Mouse (Mus musculus): ENCODE results near the gene Ptpn1. TPM values are rescaled to one million over a fixed set of nuclear protein-coding genes. Genes with fewer than 3 reads are reported as not detected.

Gene Ptpn1
- polyA plus RNA-seq, 1 experiment from 2014 or later, result 22.4 TPM

DNA sequence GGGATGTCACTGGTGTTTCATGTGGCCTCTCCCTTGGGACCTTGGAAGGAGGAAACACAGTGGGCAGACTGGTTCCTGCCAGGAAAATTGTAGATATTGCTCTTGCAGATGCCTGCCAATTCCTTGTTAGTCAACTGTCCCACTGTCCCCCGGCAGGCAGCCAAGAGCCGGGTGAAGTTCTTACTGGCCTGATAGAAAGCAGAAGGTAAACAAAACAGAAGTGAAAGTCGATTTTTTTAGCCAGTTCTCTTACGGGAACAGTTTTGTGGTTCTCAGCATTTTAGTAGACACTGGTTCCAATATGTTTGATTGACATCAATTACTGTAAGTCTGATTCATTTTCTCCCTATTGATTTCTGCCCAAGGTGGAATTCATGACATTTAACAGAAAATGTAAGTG, 27.0 kb downstream of the Ptpn1 start:
- 35% methylated on average over 4 of the region's 4 CpGs for WGBS (ENCODE audit: insufficient replicate concordance)
- peak overlapping the region; percentile 84 for H3K27ac ChIP-seq (ENCODE audit: low read length)
- H3K9ac ChIP-seq (ENCODE audit: low read depth, low read length), result no peak overlapping the region
- no peak overlapping the region for H3K4me3 ChIP-seq (ENCODE audit: low read depth, low read length)
- peak overlapping the region; percentile 43 for H3K4me2 ChIP-seq (ENCODE audit: low read depth, low read length)
- peak; percentile 56 for ATAC-seq (ENCODE audit: low read depth)
- no peaks in the 10 kb centered on the region for H3K36me3 ChIP-seq (ENCODE audit: control insufficient read depth, insufficient read depth)
- H3K9me3 ChIP-seq (replicated peaks; ENCODE audit: control insufficient read depth, low read length), result no peaks in the 10 kb centered on the region
- H3K4me1 ChIP-seq (ENCODE audit: control insufficient read depth, low read depth, low read length), result peaks cover 26% of the 10 kb centered on the region
- H3K27me3 ChIP-seq (ENCODE audit: control insufficient read depth, insufficient read depth, low read depth, low read length), result no peaks in the 10 kb centered on the region

DNA sequence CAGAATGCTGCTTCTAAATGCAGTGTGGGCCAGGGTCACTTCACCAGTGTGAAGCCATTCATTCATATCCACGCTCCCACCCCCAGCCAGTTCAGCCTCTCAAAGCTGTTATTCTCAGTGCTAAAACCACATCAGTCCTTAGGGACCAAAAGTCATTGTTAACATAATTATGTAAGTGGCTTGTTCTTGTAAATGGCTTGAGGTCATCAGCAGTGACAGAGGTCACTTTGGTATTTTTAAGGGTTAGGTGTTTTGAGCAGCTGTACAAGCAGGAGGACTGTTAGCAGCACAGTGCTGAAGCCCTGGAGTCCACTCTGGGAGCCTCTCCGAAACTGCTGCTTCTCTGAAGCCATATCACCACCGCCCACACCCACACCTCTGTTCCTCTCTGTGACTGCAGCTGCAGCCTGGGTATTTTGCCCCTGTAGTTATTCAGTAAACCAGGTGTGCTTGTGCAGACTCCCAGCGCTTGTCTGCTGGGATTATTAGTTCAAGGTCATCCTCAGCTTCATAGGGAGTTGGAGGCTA, 27.6 kb downstream of the Ptpn1 start:
- Histone ChIP-seq H3K4me1 (ENCODE audit: control insufficient read depth, low read depth, low read length) (peaks cover 26% of the 10 kb centered on the region), H3K36me3 (ENCODE audit: control insufficient read depth, insufficient read depth) (no peaks in the 10 kb centered on the region), H3K27me3 (ENCODE audit: control insufficient read depth, insufficient read depth, low read depth, low read length) (no peaks in the 10 kb centered on the region), H3K4me3 (ENCODE audit: low read depth, low read length) (no peak overlapping the region), H3K9ac (ENCODE audit: low read depth, low read length) (no peak overlapping the region), H3K9me3 (replicated peaks; ENCODE audit: control insufficient read depth, low read length) (no peaks in the 10 kb centered on the region), H3K27ac (ENCODE audit: low read length) (peak overlapping the region; percentile 84), H3K4me2 (ENCODE audit: low read depth, low read length) (peak overlapping the region; percentile 43)
- WGBS (ENCODE audit: insufficient replicate concordance), result 37% methylated on average over 4 of the region's 4 CpGs
- peak; percentile 59 for ATAC-seq (ENCODE audit: low read depth)

DNA sequence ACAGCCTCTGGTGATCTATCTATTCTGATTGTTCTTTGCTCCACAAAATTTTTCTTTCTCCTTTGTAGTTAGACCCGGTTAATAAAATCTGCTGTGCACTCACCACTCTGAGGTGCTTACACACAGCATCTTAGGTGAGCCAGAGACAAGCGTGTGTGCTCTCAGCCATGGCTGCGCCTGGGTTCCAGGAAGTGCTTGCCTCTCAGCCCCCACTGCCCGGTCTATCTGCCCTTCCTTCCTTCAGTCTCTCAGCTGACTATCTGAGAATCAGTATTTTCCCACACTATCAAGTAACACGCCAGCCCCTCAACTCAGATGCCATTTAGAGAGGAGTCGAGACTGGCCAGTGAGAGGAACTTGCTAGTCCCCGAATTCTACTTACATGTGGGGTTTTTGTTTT, 28.1 kb downstream of the Ptpn1 start:
- no peaks in the 10 kb centered on the region for H3K9me3 ChIP-seq (replicated peaks; ENCODE audit: control insufficient read depth, low read length)
- 24% methylated on average over 7 of the region's 7 CpGs for WGBS (ENCODE audit: insufficient replicate concordance)
- no peaks in the 10 kb centered on the region for H3K27me3 ChIP-seq (ENCODE audit: control insufficient read depth, insufficient read depth, low read depth, low read length)
- H3K4me3 ChIP-seq (ENCODE audit: low read depth, low read length), result no peak overlapping the region
- H3K36me3 ChIP-seq (ENCODE audit: control insufficient read depth, insufficient read depth), result no peaks in the 10 kb centered on the region
- H3K9ac ChIP-seq (ENCODE audit: low read depth, low read length), result peak overlapping the region; percentile 9; the same call in 1 of the 2 replicates
- no peak overlapping the region for H3K4me2 ChIP-seq (ENCODE audit: low read depth, low read length)
- no peak for ATAC-seq (ENCODE audit: low read depth)
- peaks cover 26% of the 10 kb centered on the region for H3K4me1 ChIP-seq (ENCODE audit: control insufficient read depth, low read depth, low read length)
- peak overlapping the region; percentile 84 for H3K27ac ChIP-seq (ENCODE audit: low read length)

DNA sequence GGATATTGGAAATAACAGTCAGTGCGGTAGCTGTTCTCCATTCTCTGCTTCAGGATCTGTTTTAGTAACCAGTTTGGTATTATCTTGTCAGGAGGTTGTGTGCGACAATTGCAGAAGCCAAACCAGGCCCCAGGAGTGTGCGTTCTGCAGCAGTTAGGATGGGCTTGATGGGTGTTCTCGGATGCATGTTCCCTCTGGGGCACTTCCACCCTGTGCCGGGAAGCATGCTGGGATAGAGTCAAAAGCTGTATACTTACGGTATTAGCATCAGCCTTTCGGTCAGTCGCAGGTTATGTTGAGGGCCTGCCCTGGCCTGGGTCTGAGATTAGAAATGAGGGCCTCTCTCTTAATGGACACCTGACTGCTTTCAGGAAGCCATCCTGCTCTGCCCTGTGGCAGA, 28.7 kb downstream of the Ptpn1 start:
- peaks cover 26% of the 10 kb centered on the region for H3K4me1 ChIP-seq (ENCODE audit: control insufficient read depth, low read depth, low read length)
- ATAC-seq (ENCODE audit: low read depth), result no peak
- no peak overlapping the region for H3K4me3 ChIP-seq (ENCODE audit: low read depth, low read length)
- no peak overlapping the region for H3K9ac ChIP-seq (ENCODE audit: low read depth, low read length)
- H3K36me3 ChIP-seq (ENCODE audit: control insufficient read depth, insufficient read depth), result no peaks in the 10 kb centered on the region; the same call in 1 of the 2 replicates
- H3K9me3 ChIP-seq (replicated peaks; ENCODE audit: control insufficient read depth, low read length), result no peaks in the 10 kb centered on the region
- H3K4me2 ChIP-seq (ENCODE audit: low read depth, low read length), result no peak overlapping the region
- H3K27me3 ChIP-seq (ENCODE audit: control insufficient read depth, insufficient read depth, low read depth, low read length), result no peaks in the 10 kb centered on the region
- WGBS (ENCODE audit: insufficient replicate concordance), result 80% methylated on average over 8 of the region's 8 CpGs
- peak overlapping the region; percentile 84 for H3K27ac ChIP-seq (ENCODE audit: low read length)

DNA sequence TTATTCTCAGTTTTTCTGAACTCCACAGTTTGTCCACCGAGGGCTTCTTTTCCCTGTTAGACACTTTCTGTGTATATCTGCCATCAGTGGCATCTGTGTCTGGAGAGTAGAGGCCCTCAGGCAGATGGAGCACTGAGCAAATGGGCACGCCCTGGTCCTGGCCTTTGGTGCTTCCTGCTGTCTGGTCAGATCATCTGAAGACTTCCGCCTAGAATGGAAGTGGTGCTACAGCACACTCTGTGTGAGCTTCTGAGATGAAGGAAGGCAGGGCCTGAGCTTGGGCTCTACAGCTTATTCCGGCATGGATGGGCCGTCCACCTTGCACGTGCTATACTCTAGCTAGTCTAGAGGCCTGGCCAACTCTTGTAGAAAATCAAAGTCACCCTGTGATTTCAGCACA, 30.5 kb downstream of the Ptpn1 start:
- H3K4me1 ChIP-seq (ENCODE audit: control insufficient read depth, low read depth, low read length), result peaks cover 26% of the 10 kb centered on the region
- 64% methylated on average over 6 of the region's 6 CpGs for WGBS (ENCODE audit: insufficient replicate concordance)
- H3K9ac ChIP-seq (ENCODE audit: low read depth, low read length), result no peak overlapping the region
- no peak overlapping the region for H3K4me3 ChIP-seq (ENCODE audit: low read depth, low read length)
- H3K36me3 ChIP-seq (ENCODE audit: control insufficient read depth, insufficient read depth), result no peaks in the 10 kb centered on the region; the same call in 1 of the 2 replicates
- H3K9me3 ChIP-seq (replicated peaks; ENCODE audit: control insufficient read depth, low read length), result no peaks in the 10 kb centered on the region
- no peak for ATAC-seq (ENCODE audit: low read depth)
- no peak overlapping the region for H3K27ac ChIP-seq (ENCODE audit: low read length)
- no peaks in the 10 kb centered on the region for H3K27me3 ChIP-seq (ENCODE audit: control insufficient read depth, insufficient read depth, low read depth, low read length)
- no peak overlapping the region for H3K4me2 ChIP-seq (ENCODE audit: low read depth, low read length)

DNA sequence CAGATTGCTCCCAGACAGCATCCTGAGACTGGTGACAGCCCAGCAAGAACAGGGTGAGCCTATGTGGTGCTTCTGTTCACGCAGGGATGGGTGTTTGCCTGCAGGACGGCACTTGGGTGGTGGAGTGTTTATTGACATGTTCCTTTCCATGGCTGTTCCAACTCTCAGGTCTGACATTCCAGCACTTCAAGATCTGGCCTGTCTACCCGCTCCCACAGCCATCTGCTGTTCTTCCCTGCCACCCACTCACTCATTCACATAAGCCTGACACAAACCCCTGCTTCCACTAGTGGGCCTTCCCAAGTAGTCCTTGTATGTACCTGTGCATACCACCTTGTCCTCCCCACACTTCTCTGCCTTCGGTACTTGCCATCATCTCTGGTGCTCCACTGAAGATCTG, 31.3 kb downstream of the Ptpn1 start:
- no peak overlapping the region for H3K4me3 ChIP-seq (ENCODE audit: low read depth, low read length)
- no peak overlapping the region for H3K4me2 ChIP-seq (ENCODE audit: low read depth, low read length)
- no peaks in the 10 kb centered on the region; the same call in 1 of the 2 replicates for H3K36me3 ChIP-seq (ENCODE audit: control insufficient read depth, insufficient read depth)
- H3K4me1 ChIP-seq (ENCODE audit: control insufficient read depth, low read depth, low read length), result peaks cover 24% of the 10 kb centered on the region
- no peak for ATAC-seq (ENCODE audit: low read depth)
- H3K27me3 ChIP-seq (ENCODE audit: control insufficient read depth, insufficient read depth, low read depth, low read length), result no peaks in the 10 kb centered on the region
- no peaks in the 10 kb centered on the region for H3K9me3 ChIP-seq (replicated peaks; ENCODE audit: control insufficient read depth, low read length)
- no peak overlapping the region for H3K9ac ChIP-seq (ENCODE audit: low read depth, low read length)
- WGBS (ENCODE audit: insufficient replicate concordance), result 84% methylated on average over 4 of the region's 4 CpGs
- no peak overlapping the region for H3K27ac ChIP-seq (ENCODE audit: low read length)

DNA sequence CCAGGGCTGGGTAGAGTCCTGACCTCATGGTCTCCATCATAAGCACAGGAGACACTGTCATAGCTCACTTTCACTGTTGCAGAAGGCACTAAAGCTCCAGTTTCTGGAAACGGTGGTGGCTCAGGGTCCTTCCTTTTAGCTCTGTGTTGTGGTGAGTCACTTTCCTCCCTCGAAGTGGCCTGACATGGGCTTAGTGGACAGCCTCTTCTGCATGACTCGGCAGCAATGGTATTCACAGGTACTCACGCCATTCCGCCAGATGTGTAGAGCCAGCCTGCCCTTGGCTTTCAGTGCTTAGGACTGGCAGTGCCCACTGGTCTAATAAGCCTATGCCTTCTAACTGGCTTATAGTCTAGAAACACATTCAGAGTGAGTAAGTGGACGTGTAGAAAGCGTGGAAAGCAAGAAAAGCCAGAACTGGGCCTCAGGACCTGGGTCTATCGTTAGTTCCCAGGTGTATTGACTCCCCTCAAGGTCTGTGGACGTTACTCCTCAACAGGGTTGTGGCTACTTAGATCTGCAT, 32.0 kb downstream of the Ptpn1 start:
- H3K27ac ChIP-seq (ENCODE audit: low read length), result no peak overlapping the region
- no peak overlapping the region for H3K9ac ChIP-seq (ENCODE audit: low read depth, low read length)
- no peak overlapping the region for H3K4me2 ChIP-seq (ENCODE audit: low read depth, low read length)
- no peak overlapping the region for H3K4me3 ChIP-seq (ENCODE audit: low read depth, low read length)
- H3K4me1 ChIP-seq (ENCODE audit: control insufficient read depth, low read depth, low read length), result peaks cover 18% of the 10 kb centered on the region
- peaks cover 4% of the 10 kb centered on the region for H3K36me3 ChIP-seq (ENCODE audit: control insufficient read depth, insufficient read depth)
- no peak for ATAC-seq (ENCODE audit: low read depth)
- H3K27me3 ChIP-seq (ENCODE audit: control insufficient read depth, insufficient read depth, low read depth, low read length), result no peaks in the 10 kb centered on the region
- no peaks in the 10 kb centered on the region for H3K9me3 ChIP-seq (replicated peaks; ENCODE audit: control insufficient read depth, low read length)
- WGBS (ENCODE audit: insufficient replicate concordance), result 74% methylated on average over 9 of the region's 9 CpGs

DNA sequence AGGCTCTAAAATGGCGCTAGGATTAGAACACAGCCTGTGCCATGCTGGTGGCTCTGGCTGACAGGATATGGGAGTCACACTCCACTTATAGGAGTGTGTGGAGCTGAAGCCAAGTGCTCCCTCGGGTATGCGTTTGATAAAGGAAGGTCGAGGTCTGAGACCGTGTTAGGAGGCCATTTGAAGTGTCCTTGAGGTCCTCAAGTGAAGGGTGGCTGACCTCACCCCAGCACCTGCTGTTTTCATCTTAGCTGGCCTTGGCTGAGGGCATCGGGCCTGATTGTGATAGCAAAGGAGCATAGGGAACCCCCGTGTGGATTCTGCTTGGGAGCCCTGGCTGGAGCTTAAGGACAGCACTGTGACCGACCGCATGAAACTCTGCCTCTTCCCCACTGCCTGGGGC, 32.5 kb downstream of the Ptpn1 start:
- peaks cover 16% of the 10 kb centered on the region for H3K4me1 ChIP-seq (ENCODE audit: control insufficient read depth, low read depth, low read length)
- no peaks in the 10 kb centered on the region for H3K9me3 ChIP-seq (replicated peaks; ENCODE audit: control insufficient read depth, low read length)
- H3K4me3 ChIP-seq (ENCODE audit: low read depth, low read length), result no peak overlapping the region
- no peak overlapping the region for H3K27ac ChIP-seq (ENCODE audit: low read length)
- 76% methylated on average over 9 of the region's 9 CpGs for WGBS (ENCODE audit: insufficient replicate concordance)
- no peak overlapping the region for H3K4me2 ChIP-seq (ENCODE audit: low read depth, low read length)
- H3K27me3 ChIP-seq (ENCODE audit: control insufficient read depth, insufficient read depth, low read depth, low read length), result no peaks in the 10 kb centered on the region
- no peak for ATAC-seq (ENCODE audit: low read depth)
- no peak overlapping the region for H3K9ac ChIP-seq (ENCODE audit: low read depth, low read length)
- H3K36me3 ChIP-seq (ENCODE audit: control insufficient read depth, insufficient read depth), result peaks cover 6% of the 10 kb centered on the region

DNA sequence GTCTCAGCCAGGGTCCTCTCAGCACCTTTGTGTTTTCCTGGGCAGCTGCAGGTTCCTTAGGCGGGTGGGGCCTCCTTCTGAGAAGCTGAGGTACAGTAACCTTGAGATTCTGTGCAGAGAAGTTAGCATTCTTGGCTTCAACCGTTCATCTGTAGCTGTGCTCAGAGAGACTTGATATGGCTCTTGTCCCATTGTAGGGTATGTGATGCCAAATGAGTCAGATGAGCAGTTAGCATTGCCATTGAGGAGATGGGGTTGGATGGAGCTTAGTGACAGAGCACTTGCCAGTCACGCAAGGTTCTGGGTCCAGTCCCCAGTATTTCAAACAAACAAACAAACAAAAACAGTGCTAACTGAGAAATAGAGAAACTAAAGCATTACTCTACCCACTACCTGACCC, 34.1 kb downstream of the Ptpn1 start:
- Histone ChIP-seq H3K4me2 (ENCODE audit: low read depth, low read length) (no peak overlapping the region), H3K4me3 (ENCODE audit: low read depth, low read length) (no peak overlapping the region)

More for the DNA sequence above, 34.1 kb downstream of the Ptpn1 start:
- Histone ChIP-seq H3K27ac (ENCODE audit: low read length) (no peak overlapping the region), H3K9me3 (replicated peaks; ENCODE audit: control insufficient read depth, low read length) (no peaks in the 10 kb centered on the region), H3K4me1 (ENCODE audit: control insufficient read depth, low read depth, low read length) (peaks cover 2% of the 10 kb centered on the region; the same call in 1 of the 2 replicates), H3K36me3 (ENCODE audit: control insufficient read depth, insufficient read depth) (peaks cover 6% of the 10 kb centered on the region), H3K9ac (ENCODE audit: low read depth, low read length) (no peak overlapping the region), H3K27me3 (ENCODE audit: control insufficient read depth, insufficient read depth, low read depth, low read length) (no peaks in the 10 kb centered on the region)
- ATAC-seq (ENCODE audit: low read depth), result no peak
- WGBS (ENCODE audit: insufficient replicate concordance), result 72% methylated on average over 3 of the region's 3 CpGs
